Mouse (Mus musculus) testis, adult 2 months (tissue): ENCODE data around the gene Ecm1.

Experiments used
- CTCF ChIP-seq: fragments of 200-500 bp; IDR thresholded peaks from 2 replicates; pipeline ENCODE4 v1.5.1; 2012; ENCODE audit warnings: low read depth, mild to moderate bottlenecking, inconsistent platforms, low read length, moderate library complexity; ENCODE audit not compliant: control insufficient read depth, insufficient read depth, insufficient replicate concordance
- POLR2A ChIP-seq: fragments of 200-500 bp; IDR thresholded peaks from 2 replicates; pipeline ENCODE4 v1.6.1; 2012; ENCODE audit warnings: low read depth, mild to moderate bottlenecking, inconsistent platforms, low read length, moderate library complexity; ENCODE audit not compliant: control insufficient read depth

GRCm38 (mm10) chr3:95709967-95710366 is 29.4 kb downstream of the Ecm1 start:
- TF ChIP-seq CTCF: no peak
- TF ChIP-seq POLR2A: no peak
